Comparison of ENCODE assay signal across 8 mouse cellular contexts in the genomic region with DNA sequence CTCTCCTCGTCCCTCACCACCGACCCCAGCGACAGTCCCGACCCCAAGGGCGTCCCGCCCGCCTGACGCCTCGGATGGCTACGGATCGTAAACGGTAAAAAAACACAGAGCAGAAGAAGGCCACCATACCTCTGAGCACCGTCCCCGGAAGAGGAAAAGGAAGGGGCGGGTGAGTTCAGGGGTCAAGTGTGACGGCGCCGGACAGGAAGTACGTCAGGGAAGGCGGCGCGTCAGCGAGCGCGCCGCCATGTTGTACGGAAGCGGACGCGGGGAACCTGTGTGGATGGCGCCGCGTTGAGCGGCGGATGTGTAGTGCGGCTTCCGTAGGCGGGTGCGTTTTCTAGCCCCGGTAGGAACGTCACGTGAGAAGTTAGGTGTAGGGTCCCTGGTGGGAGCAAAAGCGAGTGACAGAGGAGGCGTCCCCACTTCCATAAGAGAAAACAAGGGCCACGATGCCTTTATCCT. TPM values are rescaled to one million over a fixed set of nuclear protein-coding genes. Genes with fewer than 3 reads are reported as not detected.
A peak's percentile ranks its signal among the peaks of the same experiment; 100 is the strongest.
DNase-seq lines count a peak whose midpoint lies in the region; ATAC-seq lines count a peak whose summit lies in the region.

TSS of gene Rpl34 (minus strand) at position 210 of the 465 bp plus-strand sequence.

- peak within 1 kb of the TSS; percentile 90 for H3K9ac ChIP-seq in hindbrain, embryonic 15.5 days

- peak within 1 kb of the TSS; percentile 61 for H3K4me2 ChIP-seq in hindbrain, embryonic 15.5 days

- H3K27me3 ChIP-seq in hindbrain, embryonic 15.5 days: no peaks in the 10 kb centered on the region

- H3K27ac ChIP-seq in hindbrain, embryonic 15.5 days (replicated peaks): peak within 1 kb of the TSS; percentile 88

- peaks cover 22% of the 10 kb centered on the region for H3K4me1 ChIP-seq in hindbrain, embryonic 15.5 days (replicated peaks)

- H3K4me3 ChIP-seq in hindbrain, embryonic 15.5 days: peak within 1 kb of the TSS; percentile 81

- under 1% methylated on average over 45 of the region's 45 CpGs for WGBS in hindbrain, embryonic 15.5 days

- peak; percentile 99 for ATAC-seq in hindbrain, embryonic 15.5 days (ENCODE audit: low FRiP score, low read depth)

- peak; percentile 94 for DNase-seq in T-cell, adult 2 months (ENCODE audit: low spot score)
- DNase-seq in cerebellum, postnatal 36 days: peak; percentile 91 to 93
- DNase-seq in frontal cortex, postnatal 36 days (ENCODE audit: low spot score in 2 of 2): peak; percentile 92 to 96
- DNase-seq in left cerebral cortex, adult 11 months (ENCODE audit: low spot score): peak; percentile 94
- DNase-seq in lung, postnatal 4 days: peak; percentile 96
- DNase-seq in retina, postnatal 7 days (ENCODE audit: low read depth, low spot score): peak; percentile 89
- peak; percentile 86 for DNase-seq in urinary bladder, adult 2 months (ENCODE audit: low spot score)

- peaks cover 34% of the 10 kb centered on the region for H3K36me3 ChIP-seq in hindbrain, embryonic 15.5 days

- H3K9me3 ChIP-seq in hindbrain, embryonic 15.5 days: no peaks in the 10 kb centered on the region

RNA-seq across cellular contexts. Expression of gene Rpl34, which starts in this region (rescaled TPM):
- 511 and 568 TPM in 2 replicates for polyA plus RNA-seq in hindbrain, embryonic 15.5 days (2015; fragmentation: Nextera tagmentation; extraction: Ambion mirVana)
- polyA plus RNA-seq in urinary bladder, adult 2 months (2012; rRNA removed): 2,153 and 2,445 TPM in 2 replicates

Comparison
In these comparisons a context has a peak if more than half of its experiments do, and no peak if none do; other contexts are left out.
1. Peak in every context shown above with its lines: DNase-seq, ATAC-seq, H3K4me3 ChIP-seq and H3K27ac ChIP-seq.